Mouse (Mus musculus): ENCODE measurements around the gene AI837181. TPM values are rescaled to one million over a fixed set of nuclear protein-coding genes. Genes with fewer than 3 reads are reported as not detected.
A peak's percentile ranks its signal among the peaks of the same experiment; 100 is the strongest.

Gene AI837181
- total RNA-seq, 2 experiments from 2014 or later: 60.8 to 63.3 TPM

DNA sequence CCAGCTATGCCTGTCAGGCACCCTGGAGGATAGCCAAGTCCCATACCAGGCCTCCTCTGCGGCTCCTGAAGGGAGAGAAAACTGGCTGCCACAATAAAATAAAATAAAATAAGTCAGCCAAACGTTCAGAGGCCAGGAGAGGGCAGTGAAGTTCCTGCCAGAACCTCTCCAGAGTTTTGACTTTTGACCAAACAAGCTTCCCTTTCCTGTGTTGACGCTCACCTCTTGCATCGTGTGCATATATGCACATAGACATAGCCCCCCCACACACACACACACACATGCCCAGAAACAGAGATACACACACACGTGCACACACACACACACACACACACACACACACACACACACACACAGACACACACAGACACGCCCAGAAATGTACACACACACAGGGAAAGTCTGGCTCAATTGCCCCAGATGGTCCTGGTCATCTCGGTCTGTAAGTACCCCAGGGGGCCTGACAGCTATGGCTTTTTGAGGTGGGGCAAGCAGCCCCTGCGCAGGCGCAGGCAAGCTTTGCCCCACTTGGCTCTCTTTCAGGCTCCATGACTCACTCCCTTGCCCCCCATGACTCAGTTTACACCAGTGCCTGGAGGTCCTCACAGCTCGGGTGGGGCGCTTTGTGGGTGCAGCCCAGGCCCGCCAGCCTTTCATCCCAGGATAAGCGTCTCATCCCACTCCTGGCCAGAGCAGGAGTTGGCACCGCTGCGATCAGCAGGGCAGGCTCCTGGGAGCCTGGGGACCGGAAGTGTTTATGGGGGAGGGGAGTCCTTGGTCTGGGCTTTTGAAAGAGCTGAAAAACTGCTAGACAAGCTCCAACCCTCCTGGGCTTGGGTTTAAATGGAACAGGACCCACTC lies 8.3 kb downstream of the AI837181 start:
- intact Hi-C loops (cut with DNase I): loop anchor here (10.0 kb wide), 1 partner anchor 132 kb away; the partner anchor contains the start of genes Ap5b1 and Ovol1
- no peak for DNase-seq (ENCODE audit: low spot score in 2 of 2)

DNA sequence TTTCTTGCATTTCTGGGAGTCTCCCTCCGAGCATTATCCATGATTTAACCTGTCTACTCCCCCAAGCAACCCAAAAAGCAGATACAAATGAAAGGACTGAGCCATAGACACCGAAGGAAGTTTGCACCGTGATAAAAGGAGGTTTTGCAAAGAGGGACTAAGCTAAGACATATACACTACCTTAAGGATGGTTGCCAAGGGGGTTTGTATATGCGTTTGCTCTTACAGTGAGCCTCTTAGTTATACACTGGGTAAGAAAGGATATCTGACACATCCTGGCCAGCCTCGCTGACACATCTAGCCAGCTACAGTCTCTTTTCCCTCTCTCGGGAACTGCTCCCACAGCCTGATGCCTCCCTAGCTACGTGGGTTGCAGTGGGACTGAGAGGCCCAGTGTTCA lies 9.0 kb downstream of the AI837181 start:
- DNase-seq (ENCODE audit: low spot score in 2 of 2): no peak
- intact Hi-C loops (cut with DNase I): loop anchor here (10.0 kb wide), 1 partner anchor 131 kb away; the partner anchor contains the start of genes Ap5b1 and Ovol1

DNA sequence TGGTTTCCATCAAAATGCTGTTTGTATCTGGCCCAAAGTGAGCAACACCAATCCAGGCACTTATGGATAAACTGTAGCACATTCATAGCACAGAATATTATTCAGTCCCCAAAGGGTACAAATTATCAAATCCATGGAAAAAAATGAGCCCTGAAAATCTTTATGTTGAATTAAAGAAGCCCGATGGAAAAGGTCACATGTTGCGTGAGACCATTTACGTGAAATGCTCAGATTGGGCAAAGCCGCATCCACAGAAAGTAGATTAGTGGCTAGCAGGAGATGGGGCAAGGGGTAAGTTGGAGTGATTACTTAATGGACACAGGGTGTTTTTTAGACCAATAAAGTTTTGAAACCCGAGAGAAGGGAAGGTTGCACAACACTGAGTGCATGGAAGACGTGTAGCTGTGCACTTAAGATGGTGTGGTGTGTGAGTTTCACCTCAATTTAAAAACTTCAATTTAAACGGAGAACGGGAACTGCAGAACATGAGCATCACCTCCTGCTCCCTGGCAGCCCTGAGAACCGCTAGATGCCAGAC lies 19.5 kb downstream of the AI837181 start:
- no peak for DNase-seq (ENCODE audit: low spot score in 2 of 2)
- intact Hi-C loops (cut with DNase I): no loop called here

DNA sequence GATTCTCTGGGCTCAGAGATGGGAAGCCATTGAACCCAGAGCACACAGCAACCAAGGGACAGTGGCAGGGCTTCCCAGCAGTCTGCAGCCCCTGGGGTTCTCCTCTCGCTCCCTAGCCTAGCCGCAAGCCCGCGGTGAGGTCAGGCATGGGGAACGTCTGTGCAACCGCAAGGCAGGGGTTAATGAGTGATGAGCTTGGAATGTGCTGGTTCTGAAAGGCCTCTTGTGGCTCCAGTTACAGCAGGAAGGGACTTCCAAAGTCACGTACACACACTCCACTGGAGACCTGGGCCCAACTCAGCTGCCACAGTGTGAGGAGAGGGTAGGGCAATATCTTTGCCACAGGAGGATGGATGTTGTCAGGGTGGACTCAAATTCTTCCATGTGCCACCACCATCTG lies 20.0 kb downstream of the AI837181 start:
- intact Hi-C loops (cut with DNase I): no loop called here
- no peak for DNase-seq (ENCODE audit: low spot score in 2 of 2)

DNA sequence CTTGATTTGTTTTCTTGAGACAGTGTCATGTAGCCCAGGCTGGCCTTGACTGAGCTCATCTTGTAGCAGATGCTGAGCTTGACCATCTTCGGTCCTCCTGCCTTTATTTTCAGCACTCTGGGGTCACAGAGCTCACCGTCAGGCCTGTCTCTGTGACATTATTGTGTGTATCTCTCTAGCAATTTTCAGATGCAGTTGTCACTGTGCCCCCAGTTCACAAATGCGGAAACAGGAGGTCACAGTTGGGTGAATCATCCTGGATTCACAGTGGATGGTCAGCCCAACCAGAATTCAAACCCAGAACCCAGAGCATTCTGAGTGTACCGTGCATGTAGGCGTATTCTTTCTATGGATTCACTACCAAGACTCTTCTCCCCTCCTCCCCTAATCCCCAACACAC lies 20.8 kb downstream of the AI837181 start:
- intact Hi-C loops (cut with DNase I): no loop called here
- no peak for DNase-seq (ENCODE audit: low spot score in 2 of 2)

DNA sequence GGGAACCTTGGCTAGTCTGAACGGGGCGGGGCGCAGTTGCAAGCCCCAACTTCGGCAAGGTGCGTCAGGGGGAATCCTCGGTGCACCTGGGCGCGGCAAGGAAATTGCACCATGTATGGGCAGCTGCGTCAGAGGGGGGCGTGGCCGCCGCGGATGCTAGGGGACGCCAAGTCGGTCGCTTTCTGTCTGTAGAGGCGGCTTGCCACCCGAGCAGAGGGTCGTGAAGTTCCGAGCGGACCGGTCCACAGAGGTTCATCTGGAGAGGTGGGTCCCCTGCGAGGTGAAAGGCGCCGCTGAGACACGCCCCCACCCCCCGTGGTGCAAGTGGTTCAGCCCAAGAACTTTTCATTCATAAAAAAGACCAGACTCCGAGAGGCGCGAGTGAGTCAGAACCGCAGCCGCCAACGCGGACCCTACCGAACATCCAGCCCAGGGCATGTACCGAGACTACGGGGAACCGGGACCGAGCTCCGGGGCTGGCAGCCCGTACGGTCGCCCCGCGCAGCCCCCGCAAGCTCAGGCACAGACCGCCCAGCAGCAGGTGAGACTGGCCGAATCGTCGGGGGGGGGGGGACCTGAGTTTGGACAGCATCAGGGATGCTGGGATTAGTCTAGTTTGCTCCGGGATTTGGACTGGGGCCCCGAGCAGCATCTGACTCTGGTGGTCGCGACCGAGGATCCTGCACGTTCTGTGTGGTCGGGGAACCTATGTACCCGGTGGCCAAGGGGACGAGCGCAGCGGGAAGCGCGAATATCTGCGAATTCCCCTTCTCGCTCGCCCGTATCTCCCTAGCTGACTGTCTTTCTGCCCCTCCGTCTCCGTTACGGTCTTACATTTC lies 22.8 kb downstream of the AI837181 start, which contains the start of gene Fosl1:
TSS of gene Fosl1 (plus strand) at position 33 of the 839 bp plus-strand sequence.
- intact Hi-C loops (cut with DNase I): no loop called here
- peak; percentile 67 to 70 for DNase-seq (ENCODE audit: low spot score in 2 of 2)

DNA sequence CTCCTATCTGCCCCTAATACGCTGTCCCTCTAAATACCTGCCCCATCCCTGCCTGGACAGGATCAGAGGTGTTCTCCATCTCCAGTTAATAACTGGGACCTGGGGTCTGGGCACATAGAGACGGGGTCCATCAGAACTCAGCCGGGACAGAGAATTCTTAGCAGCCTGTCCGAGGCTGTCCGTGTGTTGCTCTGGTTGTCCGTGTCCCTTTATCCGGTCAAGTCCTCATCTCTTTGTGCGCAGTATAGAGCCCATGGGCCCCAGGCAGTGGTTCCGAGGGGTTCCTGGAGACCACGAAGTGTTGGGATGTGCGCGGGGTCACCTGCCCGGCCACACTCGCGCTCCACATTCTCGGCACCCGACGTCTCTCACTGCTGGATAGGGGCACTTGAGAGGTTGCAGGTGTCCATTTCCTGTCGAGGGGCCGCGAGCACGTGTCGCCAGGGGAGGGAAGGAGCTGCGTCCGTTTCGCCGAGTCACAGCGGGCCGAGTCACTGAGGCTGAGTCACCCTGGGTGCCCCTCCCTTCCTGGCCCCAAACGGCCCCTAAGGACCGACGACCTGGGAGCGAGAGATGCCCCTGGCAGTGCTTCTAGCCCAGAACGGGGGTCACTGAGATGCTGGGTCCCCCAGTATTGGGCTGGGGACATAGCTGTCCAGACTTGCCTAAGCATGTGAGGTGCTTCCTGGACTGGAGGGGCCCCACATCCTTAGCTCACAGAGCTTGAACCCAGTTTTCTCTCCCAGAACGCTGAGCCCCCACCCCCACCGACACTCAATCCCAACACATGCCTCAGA lies 23.6 kb downstream of the AI837181 start:
- intact Hi-C loops (cut with DNase I): no loop called here
- DNase-seq (ENCODE audit: low spot score in 2 of 2): no peak

DNA sequence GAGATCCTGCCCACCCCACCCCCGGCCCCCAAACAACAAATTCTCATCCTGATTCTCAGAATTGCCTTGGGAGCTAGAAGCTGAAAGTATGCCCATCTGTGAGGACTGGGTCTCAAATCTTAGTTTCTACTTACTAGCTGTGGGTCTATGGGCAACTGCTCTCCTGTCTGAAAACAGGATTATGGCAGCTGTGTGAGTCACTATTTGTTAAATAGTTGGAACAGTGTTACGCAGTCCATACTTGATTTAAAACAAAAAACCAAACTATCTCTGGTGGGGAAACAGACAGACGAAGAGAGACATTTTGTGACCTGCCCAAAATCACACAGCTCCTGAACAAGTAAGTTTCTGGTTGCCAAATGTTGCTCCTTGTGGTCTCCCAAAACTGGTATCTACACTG lies 24.7 kb downstream of the AI837181 start:
- no peak for DNase-seq (ENCODE audit: low spot score in 2 of 2)
- intact Hi-C loops (cut with DNase I): no loop called here

DNA sequence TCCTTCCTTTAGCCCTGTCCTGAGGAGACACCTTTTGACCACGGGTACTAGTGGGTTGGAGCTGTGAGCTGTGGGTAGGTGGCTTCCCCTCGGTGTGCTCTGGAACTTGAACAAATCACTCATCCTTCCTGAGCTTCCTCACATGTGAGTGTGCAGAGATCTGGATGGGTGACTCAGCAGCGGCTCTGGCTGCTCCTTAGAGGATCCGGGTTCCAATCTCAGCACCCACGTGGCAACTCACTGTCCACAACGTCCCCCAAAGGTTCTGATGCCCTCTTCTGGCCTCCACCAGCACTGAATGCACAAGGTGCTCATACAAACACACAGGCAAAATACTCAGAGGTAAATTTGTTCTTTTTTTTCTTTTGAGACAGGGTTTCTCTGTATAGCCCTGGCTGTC lies 26.8 kb downstream of the AI837181 start:
- intact Hi-C loops (cut with DNase I): no loop called here

DNA sequence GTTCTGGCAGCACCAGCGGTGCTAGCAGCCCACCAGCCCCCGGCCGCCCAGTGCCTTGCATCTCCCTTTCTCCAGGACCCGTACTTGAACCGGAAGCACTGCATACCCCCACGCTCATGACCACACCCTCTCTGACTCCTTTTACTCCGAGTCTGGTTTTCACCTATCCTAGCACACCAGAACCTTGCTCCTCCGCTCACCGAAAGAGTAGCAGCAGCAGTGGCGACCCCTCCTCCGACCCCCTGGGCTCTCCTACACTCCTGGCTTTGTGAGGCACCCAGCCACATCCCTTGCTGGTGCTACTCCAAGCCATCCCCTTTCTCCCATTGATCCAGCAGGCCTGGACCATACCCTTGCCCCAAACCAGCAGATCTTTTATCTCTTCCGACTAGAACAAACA lies 30.1 kb downstream of the AI837181 start:
- no peak for DNase-seq (ENCODE audit: low spot score in 2 of 2)
- intact Hi-C loops (cut with DNase I): no loop called here

More for the DNA sequence above, 26.8 kb downstream of the AI837181 start:
- no peak for DNase-seq (ENCODE audit: low spot score in 2 of 2)

DNA sequence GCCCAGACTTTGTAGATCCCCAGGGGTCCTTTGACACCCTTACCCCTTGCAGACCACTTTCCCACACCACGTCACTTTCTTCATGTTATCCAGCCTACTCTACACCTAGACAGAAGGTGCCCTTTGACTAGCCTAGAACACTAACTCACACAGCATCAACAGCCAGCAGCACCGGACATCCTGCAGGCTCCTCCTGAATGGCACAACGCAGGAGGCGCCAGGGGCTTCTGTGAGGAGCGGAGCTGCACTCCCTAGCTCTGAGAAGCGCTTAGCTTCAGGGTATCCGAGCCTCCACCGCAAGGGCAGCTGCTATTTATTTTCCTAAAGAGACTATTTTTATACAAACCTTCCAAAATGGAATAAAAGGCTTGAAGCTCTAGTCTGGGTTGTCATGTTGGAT lies 30.6 kb downstream of the AI837181 start:
- intact Hi-C loops (cut with DNase I): no loop called here
- no peak for DNase-seq (ENCODE audit: low spot score in 2 of 2)

DNA sequence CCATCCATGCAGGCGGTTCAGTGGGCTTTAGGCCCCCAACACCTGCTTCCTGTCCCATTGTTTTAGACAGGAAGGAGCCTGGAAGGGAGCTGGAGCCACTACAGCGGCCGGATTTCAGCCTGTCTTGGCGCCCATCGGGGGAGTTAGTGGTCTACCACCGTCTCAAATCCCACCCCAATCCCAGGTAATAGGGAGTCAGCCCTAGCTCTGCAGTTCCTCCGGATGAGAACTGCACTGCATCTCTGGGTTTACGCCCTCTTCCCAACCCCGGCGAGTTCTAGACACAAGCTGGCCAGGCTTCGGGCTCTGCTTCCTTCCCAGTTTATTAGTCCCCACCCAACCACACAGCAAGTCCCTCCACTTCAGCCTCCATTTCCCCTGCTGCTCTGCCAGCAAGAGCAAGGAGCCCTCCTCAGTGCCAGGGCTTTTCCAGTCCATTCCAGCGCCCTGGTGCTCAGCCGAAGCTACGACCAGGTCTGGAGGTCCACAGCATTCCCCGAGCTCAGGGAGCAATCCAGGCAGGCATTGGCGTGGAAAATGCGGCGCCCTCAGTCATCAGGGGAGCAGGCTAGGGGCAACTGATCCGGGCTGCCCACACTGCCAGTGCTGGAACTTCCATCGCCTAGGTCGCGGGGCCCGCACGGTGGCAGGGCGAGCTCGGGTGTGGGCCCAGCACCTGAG lies 31.4 kb downstream of the AI837181 start:
- intact Hi-C loops (cut with DNase I): no loop called here
- no peak for DNase-seq (ENCODE audit: low spot score in 2 of 2)

DNA sequence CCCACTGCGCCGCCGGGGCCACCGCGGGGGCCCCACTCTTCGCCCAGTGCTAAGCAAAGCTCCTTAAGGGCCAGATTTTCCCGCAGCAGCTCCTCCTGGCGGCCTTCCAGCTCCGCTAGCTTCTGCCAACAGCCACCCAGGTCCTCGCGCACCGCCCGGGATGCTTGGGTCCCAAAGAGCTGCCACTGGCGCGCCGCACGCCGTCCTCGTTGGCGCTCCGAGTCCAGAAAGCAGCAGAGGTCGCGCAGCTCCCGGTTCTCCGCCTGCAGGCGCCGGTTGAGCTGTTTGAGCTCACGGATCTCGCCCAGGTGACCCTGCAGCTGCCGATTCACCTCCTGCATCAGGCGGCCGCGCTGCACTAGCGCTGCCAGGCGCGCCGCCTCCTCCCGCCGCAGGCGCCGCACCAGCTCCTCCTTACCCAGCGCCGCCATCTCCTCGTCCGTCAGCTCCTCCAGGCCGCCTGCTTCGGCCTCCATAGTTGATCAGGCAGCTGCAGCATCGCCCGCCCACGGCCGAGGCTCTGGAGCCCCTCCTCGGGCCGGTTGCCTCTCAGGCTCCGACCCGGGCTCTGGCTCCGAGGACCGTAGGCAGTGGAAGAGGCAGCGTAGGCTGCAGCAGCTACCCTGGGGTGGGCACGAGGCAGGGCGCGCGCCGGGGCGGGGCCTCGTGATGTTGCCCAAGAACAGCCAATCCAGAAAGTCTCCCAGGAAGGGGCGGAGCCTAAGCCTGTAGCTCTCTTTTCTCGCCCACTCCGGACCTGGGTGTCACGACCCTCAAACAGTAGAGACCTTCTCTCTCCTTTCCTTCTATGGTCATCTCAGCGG lies 32.2 kb downstream of the AI837181 start:
- intact Hi-C loops (cut with DNase I): no loop called here
- DNase-seq (ENCODE audit: low spot score in 2 of 2): peak; percentile 96 to 98

DNA sequence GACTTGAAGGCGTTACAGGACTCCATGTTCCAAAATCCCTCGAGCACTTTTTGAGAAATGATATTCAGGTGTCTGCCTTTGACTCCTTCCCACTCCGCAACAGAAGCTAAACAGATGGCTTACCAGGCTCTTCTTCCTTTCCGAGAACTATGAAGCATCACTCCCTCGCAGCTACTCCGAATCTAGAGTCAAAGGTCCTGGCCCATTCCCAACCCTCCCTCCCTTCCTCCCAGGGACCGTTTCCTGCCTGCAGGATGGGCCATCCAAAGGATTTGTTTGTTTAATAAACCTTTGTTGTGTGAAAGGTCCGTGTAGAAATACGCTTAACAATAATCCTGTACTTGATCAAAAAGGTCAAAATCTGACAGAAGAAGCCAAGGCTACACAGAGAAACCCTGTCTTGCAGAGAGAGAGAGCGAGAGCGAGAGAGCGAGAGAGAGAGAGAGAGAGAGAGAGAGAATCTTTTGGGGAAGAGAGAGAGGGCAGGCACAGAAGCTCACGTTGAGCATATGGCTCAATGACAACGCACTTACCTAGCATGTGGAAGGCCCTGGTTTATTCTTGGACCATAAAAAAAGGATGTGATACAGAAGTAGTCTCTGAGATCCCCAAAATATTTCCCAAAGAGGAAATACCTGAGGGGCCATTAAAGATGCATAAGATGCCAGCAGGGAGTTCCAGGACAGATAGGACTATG lies 33.0 kb downstream of the AI837181 start, which contains the start of gene Ccdc85b:
TSS of gene Ccdc85b (minus strand) at position 149 of the 697 bp plus-strand sequence.
- intact Hi-C loops (cut with DNase I): no loop called here
- DNase-seq (ENCODE audit: low spot score in 2 of 2): no peak

DNA sequence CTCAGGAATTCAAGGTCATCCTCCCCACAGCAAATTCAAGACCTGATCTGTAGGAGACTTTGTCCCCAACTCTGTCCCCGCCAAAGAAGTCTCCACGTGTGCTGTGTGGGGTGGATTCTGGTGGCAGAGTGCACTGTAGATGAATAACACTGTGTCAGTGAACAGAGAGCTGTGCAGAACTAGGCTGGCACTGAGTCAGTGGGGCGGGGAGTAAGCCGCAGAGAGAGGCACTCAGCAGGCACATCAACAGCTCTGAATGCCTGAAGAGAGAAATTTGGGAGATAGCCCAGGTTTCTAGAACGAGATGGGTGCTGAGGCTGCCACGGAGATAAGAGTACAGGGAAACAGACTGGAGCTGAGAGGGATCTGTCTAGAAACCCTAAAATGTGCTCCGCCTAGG lies 34.1 kb downstream of the AI837181 start:
- intact Hi-C loops (cut with DNase I): no loop called here
- peak; percentile 51 to 81 for DNase-seq (ENCODE audit: low spot score in 2 of 2)

DNA sequence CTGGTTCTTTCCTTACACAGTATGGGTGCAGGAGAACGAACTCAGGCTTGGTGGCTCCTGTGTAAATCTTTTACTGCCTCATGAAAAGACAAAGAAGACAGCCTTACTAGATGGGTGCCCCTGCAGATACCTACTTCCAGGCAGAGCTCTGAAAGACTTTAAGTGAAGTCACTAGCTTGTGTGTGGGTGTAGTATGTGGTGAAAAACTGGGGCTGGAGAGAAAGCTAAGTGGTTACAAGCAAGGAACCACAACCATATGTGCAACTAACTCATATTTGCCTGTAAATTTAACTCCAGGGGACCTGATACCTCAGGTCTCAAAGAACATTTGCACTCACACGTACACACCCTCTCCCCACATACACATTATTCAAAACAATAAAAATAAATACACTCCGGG lies 35.0 kb downstream of the AI837181 start:
- intact Hi-C loops (cut with DNase I): loop anchor here (2.0 to 5.0 kb wide), 2 partner anchors 29 to 107 kb away; partner anchors contain the start of genes Ap5b1 and Mus81
- DNase-seq (ENCODE audit: low spot score in 2 of 2): no peak

DNA sequence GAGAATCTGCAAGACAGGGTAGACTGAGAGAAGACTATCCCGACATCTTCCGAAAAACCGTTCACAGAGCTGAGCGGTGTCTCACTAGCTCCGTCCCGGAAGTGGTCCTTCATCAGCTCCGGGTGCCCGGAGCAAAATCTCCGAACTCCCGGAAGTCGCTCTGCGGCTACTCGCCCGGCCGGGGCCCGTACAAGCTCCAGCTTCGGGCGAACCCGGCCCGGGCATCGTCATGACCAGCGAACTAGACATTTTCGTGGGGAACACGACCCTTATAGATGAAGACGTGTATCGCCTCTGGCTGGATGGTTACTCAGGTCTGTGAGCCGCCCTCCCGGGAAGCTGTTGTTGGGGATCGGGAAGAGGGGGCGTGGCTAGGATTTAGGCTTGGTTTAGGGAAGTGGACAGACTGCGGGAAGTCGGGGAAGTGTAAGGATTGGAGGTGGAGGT lies 35.5 kb downstream of the AI837181 start, which contains the start of gene Fibp:
TSS of gene Fibp (plus strand) at position 151 of the 447 bp plus-strand sequence.
- peak; percentile 89 for DNase-seq (ENCODE audit: low spot score in 2 of 2)
- intact Hi-C loops (cut with DNase I): loop anchor here (2.0 to 5.0 kb wide), 2 partner anchors 28 to 107 kb away; partner anchors contain the start of genes Ap5b1 and Mus81

All from left cerebral cortex, postnatal 14 days (tissue).